Mouse (Mus musculus): ENCODE results near the gene E2f6. TPM values are rescaled to one million over a fixed set of nuclear protein-coding genes. Genes with fewer than 3 reads are reported as not detected.

Gene E2f6
- total and polyA plus RNA-seq, 3 experiments: 9.3 to 36.1 (median 20.0) TPM

GRCm38 (mm10) chr12:16844623-16845592, 34.1 kb downstream of the E2f6 start:
- TF ChIP-seq MAFK (IDR thresholded peaks at IDR 0.05; ENCODE audit: insufficient replicate concordance, low read length): no peak
- no peak for TF ChIP-seq TBP (conservative IDR thresholded peaks at IDR 0.05; ENCODE audit: low read depth, low read length)
- no peak overlapping the region for H3K4me3 ChIP-seq (replicated peaks in 1 of 3; ENCODE audit: low read depth in 2 of 3, low read length in 2 of 3, poor library complexity in 1 of 3)

DNA sequence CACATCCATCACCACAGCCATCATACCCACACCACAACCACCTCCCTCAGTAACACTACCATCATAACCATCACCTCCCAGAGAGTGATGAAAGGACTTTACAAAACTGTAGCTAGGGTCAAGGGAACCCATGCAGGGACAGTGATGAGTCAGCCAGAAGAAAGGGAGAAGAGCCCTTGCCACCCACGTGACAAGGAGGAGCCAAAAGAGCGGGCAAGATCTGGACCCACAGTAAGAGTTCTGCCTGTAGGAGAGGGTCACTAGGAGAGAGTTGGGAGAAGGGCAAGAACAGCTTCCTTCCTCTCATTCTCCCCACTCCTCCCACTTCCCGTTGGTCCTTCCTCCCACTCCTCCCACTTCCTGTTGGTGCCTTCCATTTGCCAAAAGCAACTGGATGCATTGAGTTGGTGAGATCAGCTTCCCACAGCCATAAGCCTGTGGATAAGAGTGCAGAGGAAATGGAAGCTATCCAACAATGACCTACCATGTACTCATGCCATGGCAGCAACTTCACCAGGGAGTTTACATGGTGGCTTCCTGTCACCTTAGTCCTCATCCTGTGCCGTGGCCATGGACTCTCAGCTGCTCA, 36.5 kb downstream of the E2f6 start:
- no peak overlapping the region for H3K4me2 ChIP-seq (ENCODE audit: insufficient read depth, low read depth, poor library complexity, severe bottlenecking)
- peaks cover 20 to 30% of the 10 kb centered on the region in 2 experiments for H3K4me1 ChIP-seq (ENCODE audit: control insufficient read depth in 1 of 2, insufficient read depth in 2 of 2)
- no peaks in the 10 kb centered on the region for H3K36me3 ChIP-seq (replicated peaks in 1 of 2; ENCODE audit: control insufficient read depth in 1 of 2, insufficient read depth in 1 of 2, low read length in 1 of 2)
- no peak for DNase-seq (ENCODE audit: extremely low read depth)
- H3K9ac ChIP-seq (ENCODE audit: insufficient read depth, low read depth): no peak overlapping the region
- H3K79me2 ChIP-seq (replicated peaks; ENCODE audit: control insufficient read depth, extremely low read depth, insufficient read depth, poor library complexity, severe bottlenecking): no peaks in the 10 kb centered on the region
- H3K4me3 ChIP-seq (replicated peaks in 1 of 3; ENCODE audit: low read depth in 2 of 3, low read length in 2 of 3, poor library complexity in 1 of 3): no peak overlapping the region
- in situ Hi-C loops (cut with MboI; ENCODE audit: low pct_ligation_motif_present, low pct_unique_long_range_greater_than_20kb, low sequenced_read_pairs): no loop called here
- TF ChIP-seq USF2 (conservative IDR thresholded peaks at IDR 0.05; ENCODE audit: low read depth, low read length) (no peak), GABPA (IDR thresholded peaks at IDR 0.05; ENCODE audit: insufficient replicate concordance, low read depth, low read length) (no peak), POLR2A (IDR thresholded peaks at IDR 0.05; ENCODE audit: low read depth, low read length) (no peak), JUND (conservative IDR thresholded peaks at IDR 0.05; ENCODE audit: low read depth, low read length) (no peak), USF1 (IDR thresholded peaks at IDR 0.05; ENCODE audit: low read depth, low read length) (no peak), EP300 (IDR thresholded peaks at IDR 0.05; ENCODE audit: low read length) (no peak), POLR2AphosphoS2 (IDR thresholded peaks at IDR 0.05; ENCODE audit: low read depth, low read length) (no peak), E2F4 (IDR thresholded peaks at IDR 0.05; ENCODE audit: insufficient replicate concordance, low read depth, low read length) (no peak), MXI1 (IDR thresholded peaks at IDR 0.05; ENCODE audit: low read depth, low read length) (no peak)
- H3K27ac ChIP-seq (ENCODE audit: insufficient read depth, low read depth): no peak overlapping the region
- no peaks in the 10 kb centered on the region for H3K27me3 ChIP-seq (replicated peaks)
- H3K9me3 ChIP-seq (replicated peaks; ENCODE audit: low read length): peaks cover 3% of the 10 kb centered on the region
- dilution Hi-C loops (cut with MboI; ENCODE audit: extremely low pct_ligation_motif_present, extremely low pct_unique_long_range_greater_than_20kb, low sequenced_read_pairs): no loop called here

More at GRCm38 (mm10) chr12:16844623-16845592, 34.1 kb downstream of the E2f6 start:
- no peaks in the 10 kb centered on the region for H3K79me2 ChIP-seq (replicated peaks; ENCODE audit: control insufficient read depth, extremely low read depth, insufficient read depth, poor library complexity, severe bottlenecking)
- dilution Hi-C loops (cut with MboI; ENCODE audit: extremely low pct_ligation_motif_present, extremely low pct_unique_long_range_greater_than_20kb, low sequenced_read_pairs) (no loop called here), in situ Hi-C loops (cut with MboI; ENCODE audit: low pct_ligation_motif_present, low pct_unique_long_range_greater_than_20kb, low sequenced_read_pairs) (no loop called here)
- H3K36me3 ChIP-seq (replicated peaks in 1 of 2; ENCODE audit: control insufficient read depth in 1 of 2, insufficient read depth in 1 of 2, low read length in 1 of 2): no peaks in the 10 kb centered on the region
- H3K4me1 ChIP-seq (ENCODE audit: control insufficient read depth in 1 of 2, insufficient read depth in 2 of 2): peaks cover 9 to 28% of the 10 kb centered on the region in 2 experiments
- no peak for DNase-seq (ENCODE audit: extremely low read depth)
- no peak overlapping the region for H3K4me2 ChIP-seq (ENCODE audit: insufficient read depth, low read depth, poor library complexity, severe bottlenecking)
- H3K27ac ChIP-seq (ENCODE audit: insufficient read depth, low read depth): no peak overlapping the region
- H3K27me3 ChIP-seq (replicated peaks): no peaks in the 10 kb centered on the region
- H3K9ac ChIP-seq (ENCODE audit: insufficient read depth, low read depth): no peak overlapping the region
- peaks cover 3% of the 10 kb centered on the region for H3K9me3 ChIP-seq (replicated peaks; ENCODE audit: low read length)

DNA sequence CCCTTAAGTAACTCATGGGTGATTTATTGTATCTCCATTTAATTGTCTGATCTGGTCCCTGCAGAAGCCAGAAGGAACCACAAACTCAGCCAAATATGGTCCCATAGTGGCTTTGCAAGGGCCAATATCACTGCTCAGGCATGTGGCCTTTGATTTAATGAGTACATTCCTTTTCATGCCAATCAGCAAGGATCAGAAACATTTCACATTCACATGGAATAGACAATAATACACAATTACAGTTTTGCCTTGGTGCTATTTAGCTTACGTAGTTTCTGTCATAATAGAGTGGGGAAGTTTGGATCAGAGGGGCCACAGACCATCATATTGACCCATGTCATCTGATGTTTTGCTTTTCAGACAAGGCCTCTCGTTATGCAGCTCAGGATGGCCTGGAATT, 37.7 kb downstream of the E2f6 start:
- dilution Hi-C loops (cut with MboI; ENCODE audit: extremely low pct_ligation_motif_present, extremely low pct_unique_long_range_greater_than_20kb, low sequenced_read_pairs) (no loop called here), in situ Hi-C loops (cut with MboI; ENCODE audit: low pct_ligation_motif_present, low pct_unique_long_range_greater_than_20kb, low sequenced_read_pairs) (no loop called here)
- no peak for TF ChIP-seq CTCF (conservative IDR thresholded peaks at IDR 0.05 in 1 of 2, IDR thresholded peaks at IDR 0.05 in 1 of 2; ENCODE audit: low read depth in 2 of 2, low read length in 2 of 2)
- TF ChIP-seq HCFC1 (IDR thresholded peaks at IDR 0.05; ENCODE audit: low read depth, low read length): no peak
- no peak for TF ChIP-seq USF2 (conservative IDR thresholded peaks at IDR 0.05; ENCODE audit: low read depth, low read length)
- no peak for TF ChIP-seq UBTF (IDR thresholded peaks at IDR 0.05; ENCODE audit: low read depth, low read length)
- TF ChIP-seq IRF4 (IDR thresholded peaks at IDR 0.05; ENCODE audit: low read depth, low read length): no peak
- no peak for TF ChIP-seq NELFE (IDR thresholded peaks at IDR 0.05; ENCODE audit: low read depth, low read length)
- no peak for TF ChIP-seq EP300 (IDR thresholded peaks at IDR 0.05; ENCODE audit: low read length)
- TF ChIP-seq SIN3A (IDR thresholded peaks at IDR 0.05; ENCODE audit: low read length): no peak
- TF ChIP-seq MEF2A (IDR thresholded peaks at IDR 0.05; ENCODE audit: borderline replicate concordance, low read depth, low read length): no peak
- no peak for TF ChIP-seq ETS1 (conservative IDR thresholded peaks at IDR 0.05; ENCODE audit: low read depth, low read length)
- TF ChIP-seq TBP (conservative IDR thresholded peaks at IDR 0.05; ENCODE audit: low read depth, low read length): no peak
- no peak for TF ChIP-seq MAFK (IDR thresholded peaks at IDR 0.05; ENCODE audit: insufficient replicate concordance, low read length)
- TF ChIP-seq ELF1 (IDR thresholded peaks at IDR 0.05; ENCODE audit: low read depth, low read length): no peak
- no peak for TF ChIP-seq JUND (conservative IDR thresholded peaks at IDR 0.05; ENCODE audit: low read depth, low read length)
- no peak for TF ChIP-seq RCOR1 (conservative IDR thresholded peaks at IDR 0.05; ENCODE audit: low read depth, low read length)
- TF ChIP-seq USF1 (IDR thresholded peaks at IDR 0.05; ENCODE audit: low read depth, low read length): no peak
- no peak for TF ChIP-seq BHLHE40 (IDR thresholded peaks at IDR 0.05; ENCODE audit: low read depth, low read length)
- Histone ChIP-seq H3K9ac (ENCODE audit: insufficient read depth, low read depth) (no peak overlapping the region), H3K27ac (ENCODE audit: insufficient read depth, low read depth) (no peak overlapping the region), H3K4me3 (replicated peaks in 1 of 3; ENCODE audit: low read depth in 2 of 3, low read length in 2 of 3, poor library complexity in 1 of 3) (no peak overlapping the region), H3K79me2 (replicated peaks; ENCODE audit: control insufficient read depth, extremely low read depth, insufficient read depth, poor library complexity, severe bottlenecking) (no peaks in the 10 kb centered on the region), H3K4me1 (ENCODE audit: control insufficient read depth in 1 of 2, insufficient read depth in 2 of 2) (peaks cover 20 to 29% of the 10 kb centered on the region in 2 experiments), H3K4me2 (ENCODE audit: insufficient read depth, low read depth, poor library complexity, severe bottlenecking) (no peak overlapping the region), H3K9me3 (replicated peaks; ENCODE audit: low read length) (peaks cover 3% of the 10 kb centered on the region), H3K36me3 (replicated peaks in 1 of 2; ENCODE audit: control insufficient read depth in 1 of 2, insufficient read depth in 1 of 2, low read length in 1 of 2) (no peaks in the 10 kb centered on the region), H3K27me3 (replicated peaks) (no peaks in the 10 kb centered on the region)
- no peak for DNase-seq (ENCODE audit: extremely low read depth)
